Mouse (Mus musculus): ENCODE data around the gene Nek8.
"Not testable (repeated sequence)": the region's sequence is repeated elsewhere in the genome, so short reads cannot be mapped to it uniquely, and the experiment has no call there.

DNA sequence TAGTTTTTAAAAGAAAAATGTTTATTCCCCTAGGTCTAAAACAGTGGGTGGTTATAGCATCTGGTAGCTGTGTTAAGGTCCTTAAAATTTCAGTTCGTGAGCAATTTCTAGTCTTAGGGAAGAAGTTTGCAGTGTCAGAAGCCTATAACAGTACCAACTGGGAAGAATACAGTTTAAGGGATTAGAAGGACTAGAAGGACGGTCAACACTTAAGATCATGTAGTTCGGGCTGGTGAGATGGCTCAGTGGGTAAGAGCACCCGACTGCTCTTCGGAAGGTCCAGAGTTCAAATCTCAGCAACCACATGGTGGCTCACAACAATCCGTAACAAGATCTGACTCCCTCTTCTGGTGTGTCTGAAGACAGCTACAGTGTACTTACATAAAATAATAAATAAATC lies 8.2 kb upstream of the Nek8 start:
- not testable (repeated sequence) for TF ChIP-seq CTCF, EP300 (IDR thresholded peaks at IDR 0.05; ENCODE audit: low read depth)

Data from liver, embryonic 14.5 days (tissue).